Mouse (Mus musculus) T-helper 17 cell (primary cell): ENCODE measurements around the gene Cyp2b10.
"Not testable (repeated sequence)": the region's sequence is repeated elsewhere in the genome, so short reads cannot be mapped to it uniquely, and the experiment has no call there.

ENCODE experiments used
- in situ Hi-C, 2 experiments: fragments of 300-600 bp; cut with MboI, MseI; formaldehyde crosslinking; loops; 1 replicate in 1 of 2; 2 replicates in 1 of 2; pipeline ENCODE4 v1.15.1; 2025; ENCODE audit warnings: high pct_unique_total_duplicates in 2 of 2

The Cyp2b10 gene

GRCm38 (mm10) chr7:25916116-25916515 lies 18.7 kb downstream of the Cyp2b10 start:
- in situ Hi-C loops = no loop called here

DNA sequence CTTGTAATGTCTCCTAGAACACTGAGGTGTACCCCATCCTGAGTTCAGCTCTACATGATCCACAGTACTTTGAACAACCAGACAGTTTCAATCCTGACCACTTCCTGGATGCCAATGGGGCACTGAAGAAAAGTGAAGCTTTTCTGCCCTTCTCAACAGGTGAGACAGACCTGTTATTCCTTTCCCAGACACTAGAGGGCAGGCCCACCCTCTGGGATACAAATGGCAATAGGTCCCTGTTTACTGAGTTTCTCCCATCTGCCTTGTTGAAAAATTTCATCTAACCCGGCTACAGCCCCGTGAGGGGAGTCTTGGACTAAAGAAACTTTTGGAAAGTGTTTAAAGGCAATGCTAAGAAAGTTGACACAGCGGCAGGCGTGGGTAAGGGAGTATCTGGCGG lies 19.9 kb downstream of the Cyp2b10 start:
- in situ Hi-C loops = not testable (repeated sequence)

DNA sequence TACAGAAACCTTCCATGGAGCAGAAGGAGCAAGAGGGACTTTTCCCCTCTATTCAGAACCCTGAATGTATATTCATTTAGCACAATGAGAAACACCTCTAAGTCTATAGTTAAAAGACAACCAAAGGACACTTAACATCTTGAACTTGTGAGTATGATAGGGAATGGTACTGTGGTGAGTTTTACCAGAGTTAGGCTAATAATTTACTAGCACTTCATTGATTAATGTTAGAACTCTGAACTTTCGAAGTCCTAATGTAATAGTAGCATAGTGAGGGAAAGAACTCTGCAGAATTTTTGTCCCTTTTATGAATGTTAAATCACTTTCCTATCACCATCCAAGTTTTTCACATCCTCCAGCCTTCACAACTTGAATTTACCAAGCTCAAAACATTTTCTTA lies 22.0 kb downstream of the Cyp2b10 start:
- in situ Hi-C loops = no loop called here

DNA sequence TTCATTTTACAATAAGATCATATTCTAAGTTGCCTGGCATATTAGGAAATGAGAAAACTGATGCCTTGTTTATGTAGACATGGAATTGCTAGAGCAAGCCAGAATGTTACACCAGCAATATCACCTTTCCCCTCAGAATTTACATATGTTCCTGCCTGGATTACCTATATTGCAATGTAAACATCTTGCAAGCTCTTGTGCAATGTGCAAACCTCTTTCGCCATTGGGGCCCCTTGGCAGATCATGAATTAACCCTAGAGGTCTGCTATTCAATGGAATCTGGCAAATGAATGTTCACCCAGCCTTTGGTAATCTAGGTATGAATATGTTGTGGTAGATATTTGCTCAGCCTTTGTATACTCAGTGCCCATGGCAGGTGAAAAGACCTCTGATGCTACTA lies 47.9 kb downstream of the Cyp2b10 start:
- in situ Hi-C loops = no loop called here
